Mouse (Mus musculus) stomach, postnatal 0 days (tissue): ENCODE results near the gene Creg2. TPM values are rescaled to one million over a fixed set of nuclear protein-coding genes. Genes with fewer than 3 reads are reported as not detected.
"Not testable (repeated sequence)": the region's sequence is repeated elsewhere in the genome, so short reads cannot be mapped to it uniquely, and the experiment has no call there.

Source experiments
- ATAC-seq: fragments of 200-750 bp; cut with Nextera tagmentation; 2 replicates; pipeline ENCODE4 v1.8.0; 2017; ENCODE audit not compliant: low FRiP score, low TSS enrichment
- DNase-seq: peaks from one replicate; pipeline ENCODE4 v3.0.0-alpha.2; 2016; ENCODE audit warnings: low spot score
- H3K27ac ChIP-seq: fragments of 300-500 bp; sonication (generic); replicated peaks from 2 replicates; pipeline ENCODE4 v1.5.1; 2014; ENCODE audit warnings: mild to moderate bottlenecking, control low read depth
- H3K27me3 ChIP-seq: fragments of 300-500 bp; sonication (generic); 2 replicates; pipeline ENCODE4 v1.6.1; 2014; ENCODE audit warnings: low read length; ENCODE audit not compliant: control insufficient read depth, insufficient read depth
- H3K36me3 ChIP-seq: fragments of 300-500 bp; sonication (generic); 2 replicates; pipeline ENCODE4 v1.6.1; 2014; ENCODE audit warnings: low read length, mixed read lengths; ENCODE audit not compliant: control insufficient read depth, insufficient read depth
- H3K4me1 ChIP-seq: fragments of 300-500 bp; sonication (generic); replicated peaks from 2 replicates; pipeline ENCODE4 v1.6.1; 2014; ENCODE audit warnings: antibody characterized with exemption; ENCODE audit not compliant: control insufficient read depth, insufficient read depth
- H3K4me2 ChIP-seq: fragments of 300-500 bp; sonication (generic); replicated peaks from 2 replicates; pipeline ENCODE4 v1.6.1; 2014; ENCODE audit warnings: low read depth, mild to moderate bottlenecking, control low read depth, moderate library complexity
- H3K4me3 ChIP-seq: fragments of 300-500 bp; sonication (generic); 2 replicates; pipeline ENCODE4 v1.5.1; 2014; ENCODE audit warnings: low read depth, low read length, control low read depth
- H3K9ac ChIP-seq: fragments of 300-500 bp; sonication (generic); 2 replicates; pipeline ENCODE4 v1.6.1; 2014; ENCODE audit warnings: mild to moderate bottlenecking, low read length, control low read depth, mixed read lengths
- H3K9me3 ChIP-seq: fragments of 300-500 bp; sonication (generic); 2 replicates; pipeline ENCODE4 v1.6.1; 2016; ENCODE audit warnings: low read length; ENCODE audit not compliant: control insufficient read depth
- CTCF ChIP-seq: IDR thresholded peaks from 2 replicates; pipeline ENCODE4 v1.5.1; 2016; ENCODE audit warnings: antibody characterized with exemption, low read depth, mild to moderate bottlenecking, moderate library complexity
- EP300 ChIP-seq: optimal IDR thresholded peaks from 2 replicates; pipeline ENCODE3; 2016; ENCODE audit warnings: antibody characterized with exemption
- WGBS: fragments of 180-500 bp; shearing (Covaris S2); extraction: QIAGEN DNeasy Blood & Tissue Kit; methylation state at CpG from one replicate; pipeline ENCODE4 v1.1.7; 2014; 5-methylcytosine and 5-hydroxymethylcytosine counted together
- polyA plus RNA-seq: library from polyadenylated mRNA; unstranded; fragments of >200 nt; fragmentation: Nextera tagmentation; extraction: Ambion mirVana; gene quantifications from 2 replicates; pipeline ENCODE4 v1.2.1, GENCODE M21; 2015

The Creg2 gene
- polyA plus RNA-seq, 1 experiment from 2014 or later: 0.30 TPM

DNA sequence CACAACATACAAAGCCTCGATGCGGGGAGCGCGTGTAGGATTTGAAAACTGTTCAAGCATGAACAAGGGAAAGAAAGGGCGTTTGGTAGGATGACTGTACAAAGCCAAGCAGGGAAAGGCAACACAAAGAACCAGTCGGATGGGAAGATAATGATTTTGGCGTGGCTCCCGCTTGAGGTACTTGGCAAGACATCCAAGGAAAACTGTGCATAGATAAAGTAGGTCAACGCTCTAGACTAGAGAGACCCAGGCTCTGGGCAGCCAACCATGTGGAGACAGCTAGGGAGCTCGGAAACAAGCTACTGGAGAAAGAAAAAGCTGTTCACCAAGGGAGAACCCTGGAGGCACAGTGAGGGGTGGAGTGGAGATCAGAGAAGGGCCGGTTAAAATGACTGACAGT lies 52.5 kb downstream of the Creg2 start:
- Histone ChIP-seq H3K4me1 (no peaks in the 10 kb centered on the region), H3K27ac (no peak overlapping the region), H3K27me3 (no peaks in the 10 kb centered on the region), H3K4me3 (no peak overlapping the region), H3K4me2 (no peak overlapping the region), H3K9ac (no peak overlapping the region), H3K36me3 (no peaks in the 10 kb centered on the region), H3K9me3 (no peaks in the 10 kb centered on the region)
- DNase-seq: no peak
- WGBS: 60% methylated on average over 11 of the region's 11 CpGs
- no peak for ATAC-seq
- TF ChIP-seq EP300: no peak
- no peak for TF ChIP-seq CTCF

DNA sequence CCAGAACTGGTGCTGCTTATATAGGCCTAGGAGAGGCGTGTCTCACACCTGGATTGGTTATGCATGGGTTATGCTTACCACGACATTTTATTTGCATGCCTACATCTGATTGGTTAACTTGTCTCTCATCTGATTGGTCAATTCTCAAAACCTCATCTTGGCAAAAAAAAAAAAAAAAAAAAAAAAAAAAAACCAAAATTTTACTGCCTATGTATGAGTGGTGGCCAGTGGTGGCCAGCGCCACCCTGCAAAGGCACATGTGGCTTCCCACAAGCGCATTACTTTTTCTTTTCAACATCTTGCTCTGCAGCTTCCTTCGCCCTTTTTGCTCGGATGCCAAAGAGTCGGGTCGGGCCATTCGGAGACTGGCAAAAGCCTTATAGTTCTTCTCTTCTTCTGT lies 54.1 kb downstream of the Creg2 start:
- not testable (repeated sequence) for H3K4me1 ChIP-seq, H3K27ac ChIP-seq, H3K4me2 ChIP-seq, H3K27me3 ChIP-seq, DNase-seq, ATAC-seq, H3K36me3 ChIP-seq, H3K9ac ChIP-seq, H3K4me3 ChIP-seq, H3K9me3 ChIP-seq
- 91% methylated on average over 9 of the region's 9 CpGs for WGBS

DNA sequence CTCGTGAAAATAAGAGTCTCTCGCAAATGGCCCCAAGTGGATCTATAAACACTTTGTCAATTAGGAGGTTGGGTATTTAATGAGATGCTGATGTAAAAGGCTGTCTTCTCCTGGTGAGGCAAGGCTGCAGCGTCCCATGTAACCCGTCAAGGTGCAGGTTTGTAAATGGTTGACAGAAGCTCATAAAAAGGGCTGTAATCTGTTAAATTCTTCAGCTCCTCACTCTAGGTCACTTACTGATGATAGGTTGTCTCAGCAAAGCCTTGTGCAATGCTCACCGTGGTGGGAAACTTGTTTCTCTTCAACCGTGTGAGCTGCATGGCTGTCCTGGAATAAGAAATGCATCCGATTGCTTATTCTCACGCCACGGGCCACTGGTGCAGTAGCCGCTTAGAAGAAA lies 57.4 kb downstream of the Creg2 start:
- H3K4me1 ChIP-seq: no peaks in the 10 kb centered on the region
- DNase-seq: no peak
- no peak overlapping the region for H3K27ac ChIP-seq
- 76% methylated on average over 10 of the region's 10 CpGs for WGBS
- no peaks in the 10 kb centered on the region for H3K36me3 ChIP-seq
- no peak overlapping the region for H3K9ac ChIP-seq
- TF ChIP-seq EP300: no peak
- TF ChIP-seq CTCF: no peak
- no peak overlapping the region for H3K4me3 ChIP-seq
- no peaks in the 10 kb centered on the region for H3K9me3 ChIP-seq
- no peak overlapping the region for H3K4me2 ChIP-seq
- H3K27me3 ChIP-seq: no peaks in the 10 kb centered on the region
- no peak for ATAC-seq

DNA sequence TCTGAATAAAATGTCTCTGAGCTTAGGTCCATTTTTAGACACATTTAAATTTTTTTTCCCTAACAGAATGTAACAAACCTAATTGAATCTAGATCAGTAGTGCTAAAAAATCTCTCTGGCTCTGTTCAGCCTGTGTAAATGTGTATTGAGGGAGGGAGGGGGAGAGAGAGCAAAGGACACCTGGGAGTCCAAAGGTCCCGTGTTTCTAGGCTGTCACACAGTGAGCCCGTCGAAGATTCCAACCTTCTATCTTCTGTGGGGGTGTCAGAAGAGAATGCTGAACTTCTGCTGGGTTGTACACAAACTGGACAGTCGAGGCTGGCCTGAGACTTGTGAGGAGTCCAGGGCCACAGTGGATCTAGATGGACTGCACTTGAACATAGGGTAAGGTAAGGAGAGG lies 59.2 kb downstream of the Creg2 start:
- no peak overlapping the region for H3K4me2 ChIP-seq
- H3K9ac ChIP-seq: no peak overlapping the region
- WGBS: 48% methylated on average over 4 of the region's 4 CpGs
- TF ChIP-seq CTCF (no peak), EP300 (no peak)
- no peaks in the 10 kb centered on the region for H3K27me3 ChIP-seq
- no peaks in the 10 kb centered on the region for H3K36me3 ChIP-seq
- H3K9me3 ChIP-seq: no peaks in the 10 kb centered on the region
- H3K4me3 ChIP-seq: no peak overlapping the region
- no peaks in the 10 kb centered on the region for H3K4me1 ChIP-seq
- DNase-seq: no peak
- no peak for ATAC-seq
- no peak overlapping the region for H3K27ac ChIP-seq

DNA sequence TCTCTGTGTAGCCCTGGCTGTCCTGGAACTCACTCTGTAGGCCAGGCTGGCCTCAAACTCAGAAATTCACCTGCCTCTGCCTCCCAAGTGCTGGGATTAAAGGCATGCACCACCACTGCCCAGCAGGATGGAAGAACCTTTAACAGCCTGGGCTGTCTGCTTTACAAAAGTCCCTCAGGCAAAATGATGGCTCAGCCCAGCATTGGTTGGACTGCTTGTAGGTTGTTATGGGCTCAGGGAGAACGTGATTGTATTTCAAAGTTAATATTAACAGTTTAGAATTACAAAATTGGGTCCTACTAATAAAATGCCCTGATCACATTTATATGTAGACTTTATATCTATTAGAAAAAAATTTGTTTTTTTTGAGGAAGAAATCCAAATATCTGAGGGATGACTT lies 59.7 kb downstream of the Creg2 start:
- H3K36me3 ChIP-seq, H3K9ac ChIP-seq, H3K9me3 ChIP-seq, H3K4me3 ChIP-seq, H3K4me1 ChIP-seq, H3K27me3 ChIP-seq, H3K4me2 ChIP-seq, ATAC-seq, H3K27ac ChIP-seq, DNase-seq: not testable (repeated sequence)
- WGBS: 51% methylated on average over 1 of the region's 1 CpGs

DNA sequence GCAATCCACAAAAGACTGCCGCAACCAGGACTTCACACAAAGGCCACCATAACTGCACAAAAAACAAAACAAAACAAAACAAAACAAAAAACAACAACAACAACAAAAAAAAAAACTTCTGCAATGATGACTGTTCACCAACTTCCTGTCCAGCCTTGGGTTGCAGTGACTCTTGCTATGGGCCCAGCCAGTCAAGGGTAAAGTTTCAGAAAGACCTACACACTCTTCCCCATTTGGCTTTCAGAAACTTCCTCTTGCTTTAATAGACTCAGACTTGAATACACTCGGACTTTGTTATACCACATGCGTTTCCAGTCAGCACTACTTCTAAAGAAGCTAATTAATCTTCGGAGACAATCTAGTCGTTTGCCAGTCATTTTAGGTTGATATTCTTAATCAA lies 61.1 kb downstream of the Creg2 start:
- H3K27ac ChIP-seq: no peak overlapping the region
- no peak overlapping the region for H3K4me3 ChIP-seq
- TF ChIP-seq CTCF (no peak), EP300 (no peak)
- no peaks in the 10 kb centered on the region for H3K4me1 ChIP-seq
- no peaks in the 10 kb centered on the region for H3K9me3 ChIP-seq
- DNase-seq: no peak
- 69% methylated on average over 5 of the region's 5 CpGs for WGBS
- no peak overlapping the region for H3K9ac ChIP-seq
- no peaks in the 10 kb centered on the region for H3K27me3 ChIP-seq
- H3K36me3 ChIP-seq: no peaks in the 10 kb centered on the region
- H3K4me2 ChIP-seq: no peak overlapping the region
- no peak for ATAC-seq

DNA sequence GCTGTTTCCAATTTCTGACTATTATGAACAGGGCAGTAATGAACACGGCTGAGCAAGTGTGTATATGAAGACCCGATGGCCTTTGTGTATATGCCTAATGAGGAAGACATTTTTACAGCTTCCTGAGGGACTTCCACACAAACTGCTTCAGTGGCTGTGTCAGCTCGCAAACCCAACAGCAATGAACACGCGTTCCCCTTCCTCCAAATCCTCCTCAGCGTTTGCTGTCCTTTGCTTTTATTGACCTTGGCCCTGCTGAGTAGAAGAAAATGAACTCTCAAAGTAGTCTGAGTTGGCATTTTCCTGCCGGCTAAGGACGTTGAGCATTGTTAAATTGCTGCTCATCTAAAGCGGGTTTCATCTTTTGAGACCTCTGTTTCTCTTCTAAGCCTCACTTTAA lies 65.9 kb downstream of the Creg2 start:
- TF ChIP-seq EP300 (no peak), CTCF (no peak)

More for the DNA sequence above, 65.9 kb downstream of the Creg2 start:
- no peak overlapping the region for H3K4me2 ChIP-seq
- no peaks in the 10 kb centered on the region for H3K9me3 ChIP-seq
- H3K4me1 ChIP-seq: no peaks in the 10 kb centered on the region
- no peak for DNase-seq
- H3K9ac ChIP-seq: no peak overlapping the region
- no peak overlapping the region for H3K4me3 ChIP-seq
- 82% methylated on average over 9 of the region's 9 CpGs for WGBS
- no peak overlapping the region for H3K27ac ChIP-seq
- H3K36me3 ChIP-seq: no peaks in the 10 kb centered on the region
- no peak for ATAC-seq
- H3K27me3 ChIP-seq: no peaks in the 10 kb centered on the region
